14 mouse cellular contexts compared by ENCODE assay signal in genomic region chr14:68217986-68218385, GRCm38 (mm10).
"Had no signal": no experiment of that assay in that cellular context is flagged by ENCODE, and none has a peak within 500 bp of the region (broad histone marks: within the 10 kb centered on the region; RNA-seq: fewer than 3 reads in every experiment).

No protein-coding gene starts in this region.

- H3K27ac ChIP-seq: liver, embryonic 13.5 days; lung, embryonic 15.5 days; macrophage; midbrain, embryonic 12.5 days; stomach, postnatal 0 days had no signal

- H3K27me3 ChIP-seq: liver, embryonic 13.5 days; lung, embryonic 15.5 days; megakaryocyte, embryonic 14.5 days; midbrain, embryonic 12.5 days had no signal

- H3K4me2 ChIP-seq: liver, embryonic 13.5 days; lung, embryonic 15.5 days; midbrain, embryonic 12.5 days had no signal

- H3K4me3 ChIP-seq: left cerebral cortex, adult 2 months; liver, embryonic 13.5 days; lung, embryonic 15.5 days; megakaryocyte, embryonic 14.5 days; midbrain, embryonic 12.5 days had no signal

- H3K9me3 ChIP-seq: liver, embryonic 13.5 days; lung, embryonic 15.5 days; megakaryocyte, embryonic 14.5 days; midbrain, embryonic 12.5 days had no signal

- DNase-seq: kidney, postnatal 25 days; liver; liver, embryonic 13.5 days; liver, postnatal 0 days; lung, postnatal 14 days; thymus, adult 18-20 months; thymus, postnatal 14 days had no signal

- H3K9ac ChIP-seq: liver, embryonic 13.5 days; liver, postnatal 0 days; lung, embryonic 15.5 days; midbrain, embryonic 12.5 days had no signal

- ATAC-seq: liver, postnatal 0 days; midbrain, embryonic 16.5 days had no signal

- H3K4me1 ChIP-seq: liver, embryonic 13.5 days; lung, embryonic 15.5 days; megakaryocyte, embryonic 14.5 days; midbrain, embryonic 12.5 days had no signal

- H3K36me3 ChIP-seq: liver, embryonic 13.5 days; lung, embryonic 15.5 days; midbrain, embryonic 12.5 days had no signal
